Mouse (Mus musculus) C2C12 (cell line): ENCODE results near the gene Icmt. TPM values are rescaled to one million over a fixed set of nuclear protein-coding genes. Genes with fewer than 3 reads are reported as not detected.

Source experiments
- H3K27me3 ChIP-seq: one replicate; pipeline ENCODE4 v1.6.1; 2011; ENCODE audit not compliant: control insufficient read depth, insufficient read depth, insufficient read length
- H3K36me3 ChIP-seq: one replicate; pipeline ENCODE4 v1.6.1; 2011; ENCODE audit not compliant: control insufficient read depth, insufficient read depth
- H3K4me3 ChIP-seq: one replicate; pipeline ENCODE4 v1.5.1; 2011; ENCODE audit warnings: mild to moderate bottlenecking, control low read depth; ENCODE audit not compliant: poor library complexity, insufficient read depth, severe bottlenecking
- H3K79me2 ChIP-seq: one replicate; pipeline ENCODE4 v1.6.1; 2011; ENCODE audit not compliant: control insufficient read depth, insufficient read depth
- H3K79me3 ChIP-seq: one replicate; pipeline ENCODE4 v1.6.1; 2011; ENCODE audit warnings: low read depth, control low read depth
- H3ac ChIP-seq: one replicate; pipeline ENCODE3; 2011; ENCODE audit warnings: low read depth; ENCODE audit not compliant: control insufficient read depth, insufficient read length
- CEBPB ChIP-seq: IDR thresholded peaks from one replicate; pipeline ENCODE4 v1.6.1; 2011; ENCODE audit warnings: low read depth, mild to moderate bottlenecking, control low read depth, moderate library complexity
- CTCF ChIP-seq: IDR thresholded peaks from one replicate; pipeline ENCODE4 v1.5.1; 2011; ENCODE audit not compliant: control insufficient read depth, insufficient read depth, insufficient read length
- FOSL1 ChIP-seq: IDR thresholded peaks from one replicate; pipeline ENCODE4 v1.8.0; 2011; ENCODE audit warnings: mild to moderate bottlenecking, low read length; ENCODE audit not compliant: poor library complexity, insufficient read depth, severe bottlenecking
- MAX ChIP-seq: IDR thresholded peaks from one replicate; pipeline ENCODE4 v1.6.1; 2011; ENCODE audit warnings: mild to moderate bottlenecking, control low read depth
- MYOD1 ChIP-seq: IDR thresholded peaks from one replicate; pipeline ENCODE4 v1.6.1; 2011; ENCODE audit warnings: low read depth; ENCODE audit not compliant: control insufficient read depth, insufficient read length
- MYOG ChIP-seq: IDR thresholded peaks from one replicate; pipeline ENCODE4 v1.6.1; 2011; ENCODE audit not compliant: control insufficient read depth, insufficient read length; ENCODE audit errors: extremely low read depth
- USF1 ChIP-seq: IDR thresholded peaks from one replicate; pipeline ENCODE4 v1.6.1; 2011; ENCODE audit warnings: low read depth, mild to moderate bottlenecking, control low read depth, moderate library complexity
- polyA plus RNA-seq: library from polyadenylated mRNA; unstranded; fragments of >200 nt; fragmentation: generic; extraction: Trizol; gene quantifications from one replicate; pipeline ENCODE4 v1.2.1, GENCODE M21; 2012; ENCODE audit warnings: missing spikeins

The Icmt gene
- polyA plus RNA-seq, 1 experiment: 34.1 TPM

- peaks cover 53% of the 10 kb centered on the region for H3K36me3 ChIP-seq
- H3K4me3 ChIP-seq: no peak overlapping the region
- TF ChIP-seq CTCF (no peak), CEBPB (no peak), MAX (no peak), MYOG (no peak)
- no peak overlapping the region for H3ac ChIP-seq
- no peaks in the 10 kb centered on the region for H3K27me3 ChIP-seq
- no peaks in the 10 kb centered on the region for H3K79me2 ChIP-seq
- no peaks in the 10 kb centered on the region for H3K79me3 ChIP-seq
Measured at GRCm38 (mm10) chr4:152266236-152266895, 30.7 kb upstream of the Icmt start.

GRCm38 (mm10) chr4:152267748-152268369 is 29.2 kb upstream of the Icmt start:
- H3ac ChIP-seq: no peak overlapping the region
- no peaks in the 10 kb centered on the region for H3K27me3 ChIP-seq
- no peak overlapping the region for H3K4me3 ChIP-seq
- peaks cover 40% of the 10 kb centered on the region for H3K36me3 ChIP-seq
- no peaks in the 10 kb centered on the region for H3K79me2 ChIP-seq
- TF ChIP-seq MAX (peak; percentile 67), FOSL1 (no peak), CTCF (no peak), MYOD1 (peak; percentile 98), CEBPB (peak; percentile 6)
- H3K79me3 ChIP-seq: no peaks in the 10 kb centered on the region

GRCm38 (mm10) chr4:152269967-152270366 is 27.1 kb upstream of the Icmt start:
- TF ChIP-seq USF1 (no peak), FOSL1 (no peak), CTCF (no peak), MYOG (no peak), MAX (no peak), MYOD1 (no peak)
- no peak overlapping the region for H3ac ChIP-seq
- no peaks in the 10 kb centered on the region for H3K27me3 ChIP-seq
- no peaks in the 10 kb centered on the region for H3K79me3 ChIP-seq
- H3K4me3 ChIP-seq: no peak overlapping the region
- H3K79me2 ChIP-seq: no peaks in the 10 kb centered on the region
- H3K36me3 ChIP-seq: peaks cover 23% of the 10 kb centered on the region

GRCm38 (mm10) chr4:152270599-152270998 is 26.4 kb upstream of the Icmt start:
- H3K79me3 ChIP-seq: no peaks in the 10 kb centered on the region
- H3K4me3 ChIP-seq: no peak overlapping the region
- no peak for TF ChIP-seq FOSL1
- no peak for TF ChIP-seq CTCF
- no peak overlapping the region for H3ac ChIP-seq
- no peaks in the 10 kb centered on the region for H3K27me3 ChIP-seq
- H3K79me2 ChIP-seq: no peaks in the 10 kb centered on the region
- H3K36me3 ChIP-seq: peaks cover 20% of the 10 kb centered on the region

GRCm38 (mm10) chr4:152271334-152271733 is 25.7 kb upstream of the Icmt start:
- Histone ChIP-seq H3K4me3 (no peak overlapping the region), H3K36me3 (peaks cover 16% of the 10 kb centered on the region), H3K27me3 (no peaks in the 10 kb centered on the region), H3K79me2 (no peaks in the 10 kb centered on the region), H3K79me3 (no peaks in the 10 kb centered on the region), H3ac (no peak overlapping the region)
- no peak for TF ChIP-seq MYOG
- TF ChIP-seq CTCF: no peak
- no peak for TF ChIP-seq USF1
- TF ChIP-seq MAX: no peak
- no peak for TF ChIP-seq FOSL1
- TF ChIP-seq MYOD1: no peak
- no peak for TF ChIP-seq CEBPB

GRCm38 (mm10) chr4:152272006-152272405 is 25.0 kb upstream of the Icmt start:
- H3K27me3 ChIP-seq: no peaks in the 10 kb centered on the region
- no peaks in the 10 kb centered on the region for H3K79me2 ChIP-seq
- H3K4me3 ChIP-seq: no peak overlapping the region
- no peak overlapping the region for H3ac ChIP-seq
- H3K36me3 ChIP-seq: peaks cover 16% of the 10 kb centered on the region
- TF ChIP-seq FOSL1 (no peak), USF1 (no peak), MYOD1 (no peak), CTCF (no peak), MYOG (no peak), MAX (no peak), CEBPB (no peak)
- H3K79me3 ChIP-seq: no peaks in the 10 kb centered on the region

- H3K79me2 ChIP-seq: no peaks in the 10 kb centered on the region
- no peak overlapping the region for H3K4me3 ChIP-seq
- no peaks in the 10 kb centered on the region for H3K27me3 ChIP-seq
- H3K79me3 ChIP-seq: no peaks in the 10 kb centered on the region
- TF ChIP-seq USF1: no peak
- no peak for TF ChIP-seq MYOG
- TF ChIP-seq MAX: no peak
- no peak for TF ChIP-seq CEBPB
- no peak for TF ChIP-seq CTCF
- peaks cover 16% of the 10 kb centered on the region for H3K36me3 ChIP-seq
- no peak overlapping the region for H3ac ChIP-seq
Measured at GRCm38 (mm10) chr4:152272449-152273049, 24.5 kb upstream of the Icmt start.
